Mouse (Mus musculus): Measurements from ENCODE around the gene Syne3. TPM values are rescaled to one million over a fixed set of nuclear protein-coding genes. Genes with fewer than 3 reads are reported as not detected.

The Syne3 gene
- polyA plus RNA-seq, 1 experiment from 2014 or later = 0.11 TPM

DNA sequence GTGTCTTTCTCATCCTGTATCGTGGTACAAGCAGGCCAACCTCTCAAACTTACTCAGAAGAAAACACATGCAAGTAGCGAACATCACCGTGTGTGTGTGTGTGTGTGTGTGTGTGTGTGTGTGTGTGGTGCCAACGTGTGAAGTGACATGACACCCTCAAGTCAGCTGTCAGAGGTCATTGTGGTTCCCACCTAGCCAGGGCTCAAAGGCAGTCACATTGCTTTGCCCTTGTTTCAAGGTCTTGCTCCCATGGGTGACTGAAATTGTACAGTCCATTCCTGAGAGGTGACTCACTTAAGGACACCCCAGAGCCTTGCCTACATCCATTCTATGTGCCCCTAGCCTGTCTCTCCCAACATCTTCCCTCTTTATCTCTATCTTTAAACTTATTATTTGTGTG lies 40.0 kb downstream of the Syne3 start:
- no peak for DNase-seq (ENCODE audit: low spot score)
- Histone ChIP-seq H3K4me2 (replicated peaks; ENCODE audit: low read depth, low read length) (no peak overlapping the region), H3K27me3 (ENCODE audit: control insufficient read depth, insufficient read depth, low read length) (no peaks in the 10 kb centered on the region), H3K27ac (ENCODE audit: low read depth, low read length) (no peak overlapping the region), H3K4me1 (replicated peaks; ENCODE audit: control insufficient read depth, insufficient read depth, low read length) (no peaks in the 10 kb centered on the region; the same call in 1 of the 2 replicates), H3K36me3 (ENCODE audit: control insufficient read depth, insufficient read depth, low read length) (no peaks in the 10 kb centered on the region), H3K4me3 (ENCODE audit: low read depth, low read length) (no peak overlapping the region), H3K9me3 (ENCODE audit: control insufficient read depth, low read length) (no peaks in the 10 kb centered on the region), H3K9ac (ENCODE audit: low read depth, low read length) (no peak overlapping the region)
- 85% methylated on average over 4 of the region's 4 CpGs for WGBS
- no peak for ATAC-seq (ENCODE audit: low FRiP score)

- H3K27ac ChIP-seq (ENCODE audit: low read depth, low read length) = no peak overlapping the region
- H3K4me2 ChIP-seq (replicated peaks; ENCODE audit: low read depth, low read length) = no peak overlapping the region
- H3K4me1 ChIP-seq (replicated peaks; ENCODE audit: control insufficient read depth, insufficient read depth, low read length) = no peaks in the 10 kb centered on the region; the same call in 1 of the 2 replicates
- no peak for DNase-seq (ENCODE audit: low spot score)
- 93% methylated on average over 9 of the region's 9 CpGs for WGBS
- H3K27me3 ChIP-seq (ENCODE audit: control insufficient read depth, insufficient read depth, low read length) = no peaks in the 10 kb centered on the region
- H3K36me3 ChIP-seq (ENCODE audit: control insufficient read depth, insufficient read depth, low read length) = no peaks in the 10 kb centered on the region
- H3K4me3 ChIP-seq (ENCODE audit: low read depth, low read length) = no peak overlapping the region
- no peaks in the 10 kb centered on the region for H3K9me3 ChIP-seq (ENCODE audit: control insufficient read depth, low read length)
- H3K9ac ChIP-seq (ENCODE audit: low read depth, low read length) = no peak overlapping the region
- ATAC-seq (ENCODE audit: low FRiP score) = no peak
Measured at GRCm38 (mm10) chr12:104969177-104969576, 40.4 kb downstream of the Syne3 start.

DNA sequence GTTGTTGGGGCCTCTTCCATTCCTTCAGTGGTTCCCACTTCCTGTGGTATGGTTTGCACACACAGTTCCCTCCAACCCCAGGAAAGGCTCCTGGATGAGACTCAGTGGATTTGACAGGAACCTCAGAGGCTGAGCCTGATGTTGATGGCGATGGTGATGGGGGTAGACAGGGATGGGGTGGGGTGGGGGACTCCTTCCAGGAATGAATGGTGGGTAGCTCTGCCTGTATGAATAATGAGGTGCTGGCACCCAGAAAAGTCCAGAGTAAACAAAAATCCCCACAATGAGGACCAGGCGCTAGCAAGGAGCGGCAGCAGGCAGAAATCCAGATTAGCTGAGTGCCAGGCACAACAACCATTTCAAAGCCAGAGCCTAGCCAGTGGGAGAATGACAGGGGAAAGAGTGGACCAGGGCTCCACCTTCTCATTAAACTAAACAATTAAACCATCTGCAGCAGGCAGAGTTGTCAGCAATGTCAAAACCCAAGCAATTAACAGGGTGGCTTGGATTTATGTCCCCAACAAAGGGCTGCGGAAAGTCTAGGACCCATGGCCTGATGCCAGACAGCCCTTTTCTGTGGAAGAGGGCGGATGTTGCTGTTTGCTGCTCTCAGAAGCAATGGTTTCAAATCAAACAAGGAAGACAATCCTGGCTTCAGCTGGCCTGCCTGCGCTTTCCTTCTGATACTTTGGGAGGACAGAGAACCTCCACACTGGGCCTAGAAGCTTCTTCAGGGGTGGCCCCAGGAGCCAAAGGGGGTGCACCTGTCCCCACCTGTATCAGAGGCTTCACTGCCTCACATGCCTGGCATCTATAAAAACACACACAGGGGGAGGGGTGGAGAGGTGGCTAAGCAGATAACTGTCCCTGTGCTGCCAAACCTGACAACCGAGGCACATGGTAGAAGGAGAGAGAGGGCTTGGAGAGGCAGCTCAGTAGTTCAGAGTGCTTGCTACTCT lies 44.4 kb downstream of the Syne3 start:
- Histone ChIP-seq H3K9ac (ENCODE audit: low read depth, low read length) (no peak overlapping the region), H3K27ac (ENCODE audit: low read depth, low read length) (no peak overlapping the region), H3K9me3 (ENCODE audit: control insufficient read depth, low read length) (no peaks in the 10 kb centered on the region), H3K4me1 (replicated peaks; ENCODE audit: control insufficient read depth, insufficient read depth, low read length) (no peaks in the 10 kb centered on the region; the same call in 1 of the 2 replicates), H3K4me2 (replicated peaks; ENCODE audit: low read depth, low read length) (no peak overlapping the region), H3K4me3 (ENCODE audit: low read depth, low read length) (no peak overlapping the region), H3K36me3 (ENCODE audit: control insufficient read depth, insufficient read depth, low read length) (no peaks in the 10 kb centered on the region), H3K27me3 (ENCODE audit: control insufficient read depth, insufficient read depth, low read length) (no peaks in the 10 kb centered on the region)
- ATAC-seq (ENCODE audit: low FRiP score) = no peak
- DNase-seq (ENCODE audit: low spot score) = no peak
- WGBS = 80% methylated on average over 7 of the region's 7 CpGs

GRCm38 (mm10) chr12:104960421-104960820 lies 49.2 kb downstream of the Syne3 start:
- ATAC-seq (ENCODE audit: low FRiP score) (no peak), DNase-seq (ENCODE audit: low spot score) (no peak)
- no peak overlapping the region for H3K9ac ChIP-seq (ENCODE audit: low read depth, low read length)
- H3K4me1 ChIP-seq (replicated peaks; ENCODE audit: control insufficient read depth, insufficient read depth, low read length) = no peaks in the 10 kb centered on the region; the same call in 1 of the 2 replicates
- H3K27me3 ChIP-seq (ENCODE audit: control insufficient read depth, insufficient read depth, low read length) = no peaks in the 10 kb centered on the region
- H3K4me2 ChIP-seq (replicated peaks; ENCODE audit: low read depth, low read length) = no peak overlapping the region
- H3K9me3 ChIP-seq (ENCODE audit: control insufficient read depth, low read length) = no peaks in the 10 kb centered on the region
- H3K27ac ChIP-seq (ENCODE audit: low read depth, low read length) = no peak overlapping the region
- H3K4me3 ChIP-seq (ENCODE audit: low read depth, low read length) = no peak overlapping the region
- H3K36me3 ChIP-seq (ENCODE audit: control insufficient read depth, insufficient read depth, low read length) = no peaks in the 10 kb centered on the region

- no peak for DNase-seq (ENCODE audit: low spot score)
- Histone ChIP-seq H3K27ac (ENCODE audit: low read depth, low read length) (no peak overlapping the region), H3K4me1 (replicated peaks; ENCODE audit: control insufficient read depth, insufficient read depth, low read length) (no peaks in the 10 kb centered on the region), H3K9ac (ENCODE audit: low read depth, low read length) (no peak overlapping the region), H3K4me2 (replicated peaks; ENCODE audit: low read depth, low read length) (no peak overlapping the region), H3K9me3 (ENCODE audit: control insufficient read depth, low read length) (no peaks in the 10 kb centered on the region), H3K4me3 (ENCODE audit: low read depth, low read length) (no peak overlapping the region), H3K27me3 (ENCODE audit: control insufficient read depth, insufficient read depth, low read length) (no peaks in the 10 kb centered on the region), H3K36me3 (ENCODE audit: control insufficient read depth, insufficient read depth, low read length) (no peaks in the 10 kb centered on the region)
- no peak for ATAC-seq (ENCODE audit: low FRiP score)
- WGBS = 61% methylated on average over 9 of the region's 9 CpGs
Measured at GRCm38 (mm10) chr12:104959966-104960365, 49.6 kb downstream of the Syne3 start.

DNA sequence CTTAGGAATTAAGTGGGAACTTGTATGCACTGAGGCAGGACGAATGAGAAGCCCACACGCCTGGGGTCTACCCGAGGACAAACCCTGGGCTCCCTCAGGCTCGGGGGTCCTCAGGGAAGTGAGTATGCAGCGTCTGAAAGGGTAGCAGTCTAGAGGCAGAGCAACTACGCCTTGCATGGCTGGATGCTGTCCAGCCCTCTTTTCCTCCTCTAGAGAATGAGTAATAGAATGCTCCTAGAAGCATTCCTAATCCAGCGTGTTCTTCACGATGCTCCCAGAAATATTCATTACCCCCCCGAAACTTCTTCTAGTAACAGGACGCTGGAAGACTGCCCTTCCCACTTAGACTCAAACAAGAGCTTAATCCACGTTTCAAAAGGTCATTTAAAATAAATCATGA lies 51.3 kb downstream of the Syne3 start:
- Histone ChIP-seq H3K9me3 (ENCODE audit: control insufficient read depth, low read length) (no peaks in the 10 kb centered on the region), H3K4me2 (replicated peaks; ENCODE audit: low read depth, low read length) (no peak overlapping the region), H3K4me3 (ENCODE audit: low read depth, low read length) (no peak overlapping the region), H3K4me1 (replicated peaks; ENCODE audit: control insufficient read depth, insufficient read depth, low read length) (no peaks in the 10 kb centered on the region), H3K27ac (ENCODE audit: low read depth, low read length) (no peak overlapping the region), H3K27me3 (ENCODE audit: control insufficient read depth, insufficient read depth, low read length) (no peaks in the 10 kb centered on the region), H3K36me3 (ENCODE audit: control insufficient read depth, insufficient read depth, low read length) (no peaks in the 10 kb centered on the region), H3K9ac (ENCODE audit: low read depth, low read length) (no peak overlapping the region)
- ATAC-seq (ENCODE audit: low FRiP score) = no peak
- 85% methylated on average over 11 of the region's 11 CpGs for WGBS
- DNase-seq (ENCODE audit: low spot score) = no peak

GRCm38 (mm10) chr12:104957165-104957564 lies 52.4 kb downstream of the Syne3 start:
- Histone ChIP-seq H3K9ac (ENCODE audit: low read depth, low read length) (no peak overlapping the region), H3K4me3 (ENCODE audit: low read depth, low read length) (no peak overlapping the region), H3K27ac (ENCODE audit: low read depth, low read length) (no peak overlapping the region), H3K4me1 (replicated peaks; ENCODE audit: control insufficient read depth, insufficient read depth, low read length) (no peaks in the 10 kb centered on the region), H3K36me3 (ENCODE audit: control insufficient read depth, insufficient read depth, low read length) (no peaks in the 10 kb centered on the region), H3K9me3 (ENCODE audit: control insufficient read depth, low read length) (no peaks in the 10 kb centered on the region), H3K27me3 (ENCODE audit: control insufficient read depth, insufficient read depth, low read length) (no peaks in the 10 kb centered on the region), H3K4me2 (replicated peaks; ENCODE audit: low read depth, low read length) (no peak overlapping the region)
- 91% methylated on average over 1 of the region's 1 CpGs for WGBS
- DNase-seq (ENCODE audit: low spot score) (no peak), ATAC-seq (ENCODE audit: low FRiP score) (no peak)

GRCm38 (mm10) chr12:104956406-104956805 lies 53.2 kb downstream of the Syne3 start:
- Histone ChIP-seq H3K27ac (ENCODE audit: low read depth, low read length) (no peak overlapping the region), H3K27me3 (ENCODE audit: control insufficient read depth, insufficient read depth, low read length) (no peaks in the 10 kb centered on the region), H3K4me3 (ENCODE audit: low read depth, low read length) (no peak overlapping the region), H3K9ac (ENCODE audit: low read depth, low read length) (no peak overlapping the region), H3K9me3 (ENCODE audit: control insufficient read depth, low read length) (no peaks in the 10 kb centered on the region), H3K4me1 (replicated peaks; ENCODE audit: control insufficient read depth, insufficient read depth, low read length) (no peaks in the 10 kb centered on the region), H3K4me2 (replicated peaks; ENCODE audit: low read depth, low read length) (no peak overlapping the region), H3K36me3 (ENCODE audit: control insufficient read depth, insufficient read depth, low read length) (no peaks in the 10 kb centered on the region)
- 88% methylated on average over 6 of the region's 6 CpGs for WGBS
- no peak for ATAC-seq (ENCODE audit: low FRiP score)
- DNase-seq (ENCODE audit: low spot score) = no peak
